Mouse (Mus musculus): ENCODE measurements at regions not wholly inside any gene's neighbourhood (a gene's known extent, or its start where the extent isn't known, plus 50 kb on each side); places are given as distances from the start of the nearest gene placed in this dataset.

GRCm38 (mm10) chr1:34642304-34642893 lies 62.9 kb downstream of the Amer3 start:
- Histone ChIP-seq H3K9me3 (no peaks in the 10 kb centered on the region), H3K27me3 (replicated peaks; ENCODE audit: low read depth, poor library complexity, severe bottlenecking) (no peaks in the 10 kb centered on the region), H3K36me3 (replicated peaks) (no peaks in the 10 kb centered on the region), H3K27ac (replicated peaks) (no peak overlapping the region), H3K4me1 (no peaks in the 10 kb centered on the region), H3K4me3 (no peak overlapping the region)
- 37% methylated on average over 13 of the region's 13 CpGs for WGBS
- peak; percentile 79 for DNase-seq (ENCODE audit: low spot score)

- Histone ChIP-seq H3K27me3 (replicated peaks; ENCODE audit: low read depth, poor library complexity, severe bottlenecking) (no peaks in the 10 kb centered on the region), H3K4me1 (no peaks in the 10 kb centered on the region), H3K27ac (replicated peaks) (no peak overlapping the region), H3K9me3 (no peaks in the 10 kb centered on the region), H3K36me3 (replicated peaks) (no peaks in the 10 kb centered on the region), H3K4me3 (no peak overlapping the region)
- DNase-seq (ENCODE audit: low spot score) = no peak
- WGBS = 94% methylated on average over 10 of the region's 10 CpGs
Measured at GRCm38 (mm10) chr1:34653963-34654644, 74.6 kb downstream of the Amer3 start.

GRCm38 (mm10) chr1:34657481-34657880 lies 78.0 kb downstream of the Amer3 start:
- no peak for DNase-seq (ENCODE audit: low spot score)

GRCm38 (mm10) chr1:34663875-34664547 lies 84.6 kb downstream of the Amer3 start:
- Histone ChIP-seq H3K27ac (replicated peaks) (no peak overlapping the region), H3K36me3 (replicated peaks) (no peaks in the 10 kb centered on the region), H3K27me3 (replicated peaks; ENCODE audit: low read depth, poor library complexity, severe bottlenecking) (no peaks in the 10 kb centered on the region), H3K4me1 (peaks cover 5% of the 10 kb centered on the region; the same call in 1 of the 2 replicates), H3K9me3 (no peaks in the 10 kb centered on the region), H3K4me3 (no peak overlapping the region)
- no peak for DNase-seq (ENCODE audit: low spot score)
- 81% methylated on average over 4 of the region's 4 CpGs for WGBS

More at GRCm38 (mm10) chr1:34657481-34657880, 78.0 kb downstream of the Amer3 start:
- H3K4me3 ChIP-seq = no peak overlapping the region
- no peaks in the 10 kb centered on the region for H3K9me3 ChIP-seq
- no peaks in the 10 kb centered on the region for H3K4me1 ChIP-seq
- no peak overlapping the region for H3K27ac ChIP-seq (replicated peaks)
- no peaks in the 10 kb centered on the region for H3K27me3 ChIP-seq (replicated peaks; ENCODE audit: low read depth, poor library complexity, severe bottlenecking)
- H3K36me3 ChIP-seq (replicated peaks) = no peaks in the 10 kb centered on the region

- H3K27ac ChIP-seq (replicated peaks) = no peak overlapping the region
- H3K9me3 ChIP-seq = no peaks in the 10 kb centered on the region
- no peaks in the 10 kb centered on the region for H3K36me3 ChIP-seq (replicated peaks)
- DNase-seq (ENCODE audit: low spot score) = no peak
- H3K4me3 ChIP-seq = no peak overlapping the region
- peaks cover 5% of the 10 kb centered on the region; the same call in 1 of the 2 replicates for H3K4me1 ChIP-seq
- 84% methylated on average over 11 of the region's 11 CpGs for WGBS
- no peaks in the 10 kb centered on the region for H3K27me3 ChIP-seq (replicated peaks; ENCODE audit: low read depth, poor library complexity, severe bottlenecking)
Measured at GRCm38 (mm10) chr1:34664816-34665511, 85.5 kb downstream of the Amer3 start.

- no peaks in the 10 kb centered on the region for H3K36me3 ChIP-seq (replicated peaks)
- 91% methylated on average over 5 of the region's 5 CpGs for WGBS
- DNase-seq (ENCODE audit: low spot score) = no peak
- peak overlapping the region; percentile 27 for H3K27ac ChIP-seq (replicated peaks)
- H3K4me3 ChIP-seq = no peak overlapping the region
- peaks cover 5% of the 10 kb centered on the region; the same call in 1 of the 2 replicates for H3K4me1 ChIP-seq
- H3K27me3 ChIP-seq (replicated peaks; ENCODE audit: low read depth, poor library complexity, severe bottlenecking) = no peaks in the 10 kb centered on the region
- no peaks in the 10 kb centered on the region for H3K9me3 ChIP-seq
Measured at GRCm38 (mm10) chr1:34665512-34665854, 86.0 kb downstream of the Amer3 start.

GRCm38 (mm10) chr1:34666226-34666662 lies 86.8 kb downstream of the Amer3 start:
- Histone ChIP-seq H3K4me1 (peaks cover 5% of the 10 kb centered on the region; the same call in 1 of the 2 replicates), H3K36me3 (replicated peaks) (no peaks in the 10 kb centered on the region), H3K9me3 (no peaks in the 10 kb centered on the region), H3K27ac (replicated peaks) (peak overlapping the region; percentile 27; the same call in 1 of the 2 replicates), H3K27me3 (replicated peaks; ENCODE audit: low read depth, poor library complexity, severe bottlenecking) (no peaks in the 10 kb centered on the region), H3K4me3 (no peak overlapping the region)
- no peak for DNase-seq (ENCODE audit: low spot score)
- WGBS = 70% methylated on average over 13 of the region's 13 CpGs

- 52% methylated on average over 12 of the region's 12 CpGs for WGBS
- H3K9me3 ChIP-seq = no peaks in the 10 kb centered on the region
- peak overlapping the region; percentile 61 for H3K4me3 ChIP-seq
- H3K4me1 ChIP-seq = peaks cover 16% of the 10 kb centered on the region
- peaks cover 67% of the 10 kb centered on the region for H3K27me3 ChIP-seq (replicated peaks; ENCODE audit: low read depth, poor library complexity, severe bottlenecking)
- no peaks in the 10 kb centered on the region for H3K36me3 ChIP-seq (replicated peaks)
- no peak overlapping the region for H3K27ac ChIP-seq (replicated peaks)
- DNase-seq (ENCODE audit: low spot score) = no peak
Measured at GRCm38 (mm10) chr1:34677105-34677741, 97.8 kb downstream of the Amer3 start.

GRCm38 (mm10) chr1:34677832-34678733 lies 98.6 kb downstream of the Amer3 start:
- no peaks in the 10 kb centered on the region for H3K9me3 ChIP-seq
- H3K27ac ChIP-seq (replicated peaks) = no peak overlapping the region; the same call in 1 of the 2 replicates
- peaks cover 21% of the 10 kb centered on the region for H3K4me1 ChIP-seq
- under 1% methylated on average over 56 of the region's 56 CpGs for WGBS
- peak; percentile 71 for DNase-seq (ENCODE audit: low spot score)
- H3K36me3 ChIP-seq (replicated peaks) = no peaks in the 10 kb centered on the region
- peak overlapping the region; percentile 61 for H3K4me3 ChIP-seq
- peaks cover 67% of the 10 kb centered on the region for H3K27me3 ChIP-seq (replicated peaks; ENCODE audit: low read depth, poor library complexity, severe bottlenecking)

- under 1% methylated on average over 9 of the region's 9 CpGs for WGBS
- peaks cover 21% of the 10 kb centered on the region for H3K4me1 ChIP-seq
- peaks cover 67% of the 10 kb centered on the region for H3K27me3 ChIP-seq (replicated peaks; ENCODE audit: low read depth, poor library complexity, severe bottlenecking)
- no peak overlapping the region for H3K27ac ChIP-seq (replicated peaks)
- DNase-seq (ENCODE audit: low spot score) = peak; percentile 17
- no peaks in the 10 kb centered on the region for H3K9me3 ChIP-seq
- peak overlapping the region; percentile 61 for H3K4me3 ChIP-seq
- no peaks in the 10 kb centered on the region for H3K36me3 ChIP-seq (replicated peaks)
Measured at GRCm38 (mm10) chr1:34678734-34679068, 99.2 kb downstream of the Amer3 start.

- no peaks in the 10 kb centered on the region for H3K27me3 ChIP-seq (replicated peaks; ENCODE audit: low read depth, poor library complexity, severe bottlenecking)
- DNase-seq (ENCODE audit: low spot score) = no peak
- H3K4me1 ChIP-seq = peaks cover 5% of the 10 kb centered on the region; the same call in 1 of the 2 replicates
- no peak overlapping the region for H3K4me3 ChIP-seq
- H3K36me3 ChIP-seq (replicated peaks) = no peaks in the 10 kb centered on the region
- no peaks in the 10 kb centered on the region for H3K9me3 ChIP-seq
- H3K27ac ChIP-seq (replicated peaks) = no peak overlapping the region
- WGBS = 71% methylated on average over 2 of the region's 2 CpGs
Measured at GRCm38 (mm10) chr1:34686539-34686938, 107.1 kb downstream of the Amer3 start.
